Mouse (Mus musculus) bone marrow macrophage, adult 2 months (primary cell): Measurements from ENCODE around the gene Nacc2. TPM values are rescaled to one million over a fixed set of nuclear protein-coding genes. Genes with fewer than 3 reads are reported as not detected.

Experiments
- H3K27ac ChIP-seq: 2 replicates; pipeline ENCODE4 v1.5.1; 2012; ENCODE audit warnings: low read depth, low read length; ENCODE audit not compliant: insufficient read depth
- H3K4me1 ChIP-seq: 2 replicates; pipeline ENCODE4 v1.6.1; 2012; ENCODE audit warnings: low read length; ENCODE audit not compliant: control insufficient read depth, insufficient read depth
- H3K4me3 ChIP-seq: 2 replicates; pipeline ENCODE4 v1.5.1; 2012; ENCODE audit warnings: mild to moderate bottlenecking, low read length, moderate library complexity; ENCODE audit not compliant: insufficient read depth
- CTCF ChIP-seq: IDR thresholded peaks from 2 replicates; pipeline ENCODE4 v1.5.1; 2012; ENCODE audit warnings: low read depth, mild to moderate bottlenecking, low read length, moderate library complexity
- POLR2A ChIP-seq: IDR thresholded peaks from 2 replicates; pipeline ENCODE4 v1.6.1; 2012; ENCODE audit warnings: mild to moderate bottlenecking, low read depth, low read length, borderline replicate concordance
- polyA plus RNA-seq: library from polyadenylated mRNA; stranded (reverse); fragments of >200 nt; gene quantifications from 2 replicates; pipeline ENCODE4 v1.2.4, GENCODE M21; 2012; ENCODE audit not compliant: missing spikeins, insufficient read depth, insufficient read length

The Nacc2 gene
- polyA plus RNA-seq, 1 experiment, result 18.0 TPM

DNA sequence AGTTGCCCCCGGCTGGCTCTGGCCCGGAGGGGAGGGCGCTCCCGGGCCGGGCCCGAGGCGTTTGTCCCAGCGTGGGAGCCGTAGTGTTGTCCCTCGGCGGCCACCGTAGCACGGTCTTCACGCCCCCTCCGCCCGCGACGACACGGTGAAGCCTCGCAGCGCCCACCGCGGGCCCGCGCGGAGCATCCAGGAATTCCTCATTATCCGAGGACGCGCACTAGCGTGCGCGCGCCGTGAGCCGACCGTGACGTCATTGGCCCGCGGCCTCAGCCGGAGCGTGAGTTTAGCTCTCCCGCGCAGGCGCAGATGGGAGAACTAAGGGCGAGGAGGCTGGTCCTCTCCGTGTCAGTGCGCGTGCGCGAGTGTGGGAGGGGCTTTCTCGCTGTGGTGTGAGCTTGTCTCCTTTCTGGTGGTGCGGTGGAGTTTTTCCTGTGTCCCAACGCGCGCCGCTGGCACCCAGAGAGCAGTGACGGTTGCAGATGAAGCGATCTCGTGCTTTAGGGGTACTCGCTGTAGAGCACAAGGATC is 17.3 kb upstream of the Nacc2 start:
- no peak for TF ChIP-seq CTCF
- TF ChIP-seq POLR2A, result no peak
- H3K4me3 ChIP-seq, result peak overlapping the region; percentile 89
- peaks cover 8% of the 10 kb centered on the region; the same call in 1 of the 2 replicates for H3K4me1 ChIP-seq
- peak overlapping the region; percentile 80 for H3K27ac ChIP-seq

GRCm38 (mm10) chr2:26139545-26140206 is 16.7 kb upstream of the Nacc2 start:
- H3K27ac ChIP-seq, result peak overlapping the region; percentile 80
- peaks cover 10% of the 10 kb centered on the region for H3K4me1 ChIP-seq
- no peak for TF ChIP-seq CTCF
- TF ChIP-seq POLR2A, result no peak
- peak overlapping the region; percentile 89 for H3K4me3 ChIP-seq

- Histone ChIP-seq H3K27ac (peak overlapping the region; percentile 80), H3K4me1 (peaks cover 16% of the 10 kb centered on the region), H3K4me3 (peak overlapping the region; percentile 89)
- TF ChIP-seq POLR2A (no peak), CTCF (no peak)
Measured at GRCm38 (mm10) chr2:26139034-26139544, 16.1 kb upstream of the Nacc2 start.

DNA sequence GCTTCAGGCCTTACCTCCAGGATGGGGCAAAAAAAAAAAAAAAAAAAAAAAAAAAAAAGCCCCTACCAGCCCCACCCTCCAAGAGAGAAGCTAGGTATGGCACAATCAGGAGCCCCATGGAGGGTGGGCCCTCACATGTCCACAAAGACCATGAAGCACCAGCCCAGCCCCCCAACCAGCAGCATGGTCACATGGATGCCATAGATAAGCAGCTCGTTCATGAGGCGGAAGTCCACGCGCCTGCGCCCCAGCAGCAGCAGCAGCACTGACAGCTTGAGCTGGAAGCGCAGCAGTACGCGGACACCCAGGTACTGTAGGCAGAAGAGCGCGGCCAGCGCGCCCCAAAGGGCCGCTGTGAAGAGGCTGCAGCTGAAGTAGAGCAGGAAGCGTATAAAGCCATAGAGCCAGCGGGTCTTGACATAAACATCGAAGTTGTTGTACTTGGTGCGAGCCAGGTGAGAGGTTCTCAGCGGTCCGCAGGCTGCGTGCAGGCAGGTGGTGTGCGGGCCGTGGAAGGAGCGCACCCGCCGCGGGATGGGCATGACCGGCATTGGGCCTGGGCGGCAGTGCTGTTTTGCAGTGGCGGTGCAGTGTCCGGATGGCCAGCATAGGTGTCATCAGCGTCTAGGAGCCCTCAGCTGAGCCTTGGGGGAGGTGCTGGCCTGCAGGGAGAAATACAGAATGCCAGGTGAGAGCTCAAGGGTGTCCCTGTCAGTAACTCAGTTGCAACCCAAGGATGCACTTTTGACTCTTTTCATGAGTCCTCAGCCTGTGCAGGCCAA is 15.4 kb upstream of the Nacc2 start:
- H3K27ac ChIP-seq, result peak overlapping the region; percentile 80; the same call in 1 of the 2 replicates
- peaks cover 20% of the 10 kb centered on the region for H3K4me1 ChIP-seq
- TF ChIP-seq CTCF, result no peak
- TF ChIP-seq POLR2A, result no peak
- peak overlapping the region; percentile 89 for H3K4me3 ChIP-seq

DNA sequence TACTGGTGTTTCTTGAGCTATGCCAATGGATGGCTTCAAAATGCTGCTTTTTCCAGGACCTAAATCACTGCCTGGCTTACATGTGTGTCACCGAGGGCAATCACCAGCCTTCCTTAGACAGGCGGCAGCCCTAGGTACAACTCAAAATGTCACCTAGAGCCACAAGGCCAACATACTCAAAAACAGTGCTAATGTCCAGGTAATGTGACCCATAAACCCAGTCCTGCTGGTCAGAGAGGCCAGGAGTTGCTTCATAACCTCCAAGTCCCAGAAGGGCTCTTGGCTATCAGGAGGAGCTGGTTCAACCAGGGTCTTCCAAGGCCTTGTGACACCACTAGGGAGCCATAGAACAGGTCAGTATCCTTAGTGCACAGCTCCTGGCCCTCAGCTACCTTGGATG is 11.6 kb upstream of the Nacc2 start:
- H3K4me1 ChIP-seq, result peaks cover 51% of the 10 kb centered on the region
- no peak overlapping the region for H3K4me3 ChIP-seq
- no peak for TF ChIP-seq CTCF

DNA sequence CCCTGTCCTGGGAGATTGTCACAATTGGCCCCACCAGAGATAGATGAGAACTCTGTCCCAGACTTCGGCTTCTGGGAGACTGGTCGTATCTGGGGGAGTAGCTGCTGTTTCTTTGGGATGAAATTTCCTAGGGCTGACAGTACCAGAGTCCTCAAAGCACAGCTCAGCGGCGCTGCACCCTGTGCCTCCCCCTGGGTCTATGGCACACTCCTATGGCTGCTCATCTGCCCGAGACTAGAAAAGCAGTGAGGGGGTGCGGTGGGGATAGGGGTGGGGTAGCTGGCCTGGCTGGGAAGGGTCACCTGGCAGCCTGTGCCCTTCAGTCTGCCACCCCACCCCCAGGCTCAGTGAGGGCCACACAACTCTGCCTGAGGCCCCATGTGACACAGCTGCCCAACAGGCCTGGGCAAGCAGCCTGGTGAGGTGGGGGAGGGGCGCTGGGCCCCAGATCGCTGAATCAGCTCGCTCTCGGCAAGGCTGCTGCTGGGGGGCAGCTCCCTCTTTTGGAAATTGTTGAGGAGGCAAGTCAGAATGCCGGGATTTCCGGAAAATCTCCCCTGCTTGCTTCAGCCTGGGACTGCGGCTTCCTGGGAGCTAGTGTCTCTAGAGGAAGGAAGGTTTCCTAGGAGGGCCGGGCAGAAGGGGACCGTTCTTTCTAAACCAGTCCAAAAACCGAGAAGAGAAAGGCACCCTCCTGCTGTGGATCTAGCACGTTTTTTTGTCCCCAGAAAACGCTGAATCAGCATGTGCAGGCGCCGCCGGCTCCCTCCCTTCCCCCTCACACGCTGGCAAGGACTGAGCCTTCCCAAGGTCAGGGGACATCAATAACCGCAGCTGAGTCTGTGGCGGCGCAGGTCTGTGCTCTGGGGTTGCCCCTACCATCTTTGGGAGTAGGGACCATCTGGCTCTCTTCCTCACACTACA is 9.9 kb upstream of the Nacc2 start:
- Histone ChIP-seq H3K4me1 (peaks cover 45% of the 10 kb centered on the region), H3K4me3 (peak overlapping the region; percentile 57), H3K27ac (peak overlapping the region; percentile 93)
- TF ChIP-seq CTCF, result no peak
- TF ChIP-seq POLR2A, result no peak

More for the DNA sequence above, 11.6 kb upstream of the Nacc2 start:
- peak overlapping the region; percentile 93; the same call in 1 of the 2 replicates for H3K27ac ChIP-seq

GRCm38 (mm10) chr2:26131327-26131726 is 8.3 kb upstream of the Nacc2 start:
- no peak for TF ChIP-seq CTCF
- no peak for TF ChIP-seq POLR2A
- Histone ChIP-seq H3K4me1 (peaks cover 45% of the 10 kb centered on the region), H3K27ac (peak overlapping the region; percentile 38), H3K4me3 (no peak overlapping the region)

DNA sequence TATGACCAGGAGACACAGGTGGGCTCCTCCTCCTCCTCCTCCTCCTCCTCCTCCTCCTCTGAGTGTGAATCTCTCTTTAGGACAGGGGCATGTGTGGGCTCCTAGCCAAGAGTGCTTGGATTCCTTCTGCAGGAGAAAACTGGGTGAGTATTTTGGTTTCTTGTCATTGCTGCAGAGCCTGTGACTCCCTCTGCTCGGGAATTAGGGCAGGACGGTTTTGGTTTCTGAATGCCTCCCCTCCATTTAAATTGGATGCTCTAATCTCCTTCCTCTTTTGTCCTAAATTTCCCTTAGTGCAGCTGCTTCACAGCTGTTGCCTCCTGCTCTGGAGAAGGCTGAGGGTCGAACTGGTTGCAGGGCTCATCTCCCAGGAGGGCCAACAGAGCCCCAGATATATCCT is 6.9 kb upstream of the Nacc2 start:
- TF ChIP-seq POLR2A, result no peak
- no peak for TF ChIP-seq CTCF
- Histone ChIP-seq H3K4me1 (peaks cover 45% of the 10 kb centered on the region), H3K4me3 (no peak overlapping the region), H3K27ac (0 out of 2 replicates have a peak overlapping the region, but pooled peaks have one; percentile 10)

GRCm38 (mm10) chr2:26129346-26129745 is 6.3 kb upstream of the Nacc2 start:
- no peak overlapping the region for H3K27ac ChIP-seq
- H3K4me3 ChIP-seq, result no peak overlapping the region
- no peak for TF ChIP-seq POLR2A
- no peak for TF ChIP-seq CTCF
- H3K4me1 ChIP-seq, result peaks cover 39% of the 10 kb centered on the region
